Mouse (Mus musculus) c-Kit-positive CD71-positive TER-119-positive erythroid progenitor cells, embryonic 14.5 days (primary cell): Measurements from ENCODE around the gene Rrp1.
A peak's percentile ranks its signal among the peaks of the same experiment; 100 is the strongest.
"Not testable (repeated sequence)": the region's sequence is repeated elsewhere in the genome, so short reads cannot be mapped to it uniquely, and the experiment has no call there.

Source experiments
- DNase-seq: peaks from one replicate; pipeline ENCODE4 v3.0.0-alpha.2; 2013; ENCODE audit warnings: low spot score

The Rrp1 gene

GRCm38 (mm10) chr10:78383567-78383966 lies 29.3 kb downstream of the Rrp1 start:
- no peak for DNase-seq

DNA sequence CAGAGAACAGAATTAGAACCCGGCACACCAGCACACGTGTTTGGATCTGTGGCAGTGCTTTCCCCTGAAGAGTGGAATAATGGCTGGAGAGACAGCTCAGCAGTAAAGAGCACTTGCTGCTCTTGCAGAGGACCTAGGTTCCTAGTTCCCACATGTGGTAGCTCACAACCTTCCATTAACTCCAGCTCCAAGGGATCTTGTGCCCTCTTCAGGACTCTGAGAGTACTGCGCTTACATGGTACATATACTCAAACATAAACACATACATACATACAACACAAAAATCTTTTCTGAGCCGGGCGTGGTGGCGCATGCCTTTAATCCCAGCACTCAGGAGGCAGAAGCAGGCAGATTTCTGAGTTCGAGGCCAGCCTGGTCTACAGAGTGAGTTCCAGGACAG lies 34.3 kb downstream of the Rrp1 start:
- DNase-seq, result no peak

DNA sequence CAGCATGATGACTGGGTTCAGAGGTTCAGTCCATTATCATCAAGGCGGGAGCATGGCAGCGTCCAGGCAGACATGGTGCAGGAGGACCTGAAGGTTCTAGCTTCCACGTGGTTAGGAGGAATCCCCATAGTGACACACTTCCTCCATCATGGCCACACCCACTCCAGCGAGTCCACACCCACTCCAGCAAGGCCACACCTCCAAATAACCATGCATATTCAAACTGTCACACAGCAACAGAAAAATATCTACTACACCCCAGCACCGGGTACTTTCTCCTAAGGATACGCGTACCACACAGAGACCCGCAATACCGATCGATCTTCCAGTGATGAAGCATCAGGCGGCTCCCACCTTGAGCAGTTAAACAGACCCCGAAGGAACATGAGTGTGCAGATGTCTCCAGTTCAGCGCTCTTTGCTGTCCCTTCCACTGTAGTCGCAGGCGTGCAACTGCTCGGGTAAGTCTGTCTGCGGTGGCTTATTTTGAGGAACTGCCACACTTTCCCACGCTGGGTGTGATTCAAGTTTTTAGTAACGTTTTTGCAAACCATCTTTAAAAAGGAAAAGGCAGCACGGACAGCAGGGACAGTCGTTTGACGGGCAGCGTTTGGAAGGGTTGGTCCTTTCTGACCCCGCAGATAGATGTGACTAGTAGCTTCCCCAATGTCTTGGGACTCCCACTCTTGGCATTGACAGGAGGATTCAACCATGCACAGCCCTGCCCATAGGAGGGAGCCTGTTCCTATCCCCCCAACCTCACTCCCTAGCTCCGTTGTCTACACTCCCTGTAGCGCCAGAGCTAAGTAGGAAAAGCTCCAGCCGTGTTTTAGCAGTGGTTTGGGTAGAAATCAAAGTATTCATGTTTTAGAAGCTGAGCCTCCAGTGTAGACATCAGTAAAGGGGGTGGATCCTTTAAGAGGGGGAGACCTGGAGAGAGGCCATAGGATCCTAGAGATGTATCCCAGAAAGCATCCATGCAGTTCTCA lies 39.9 kb downstream of the Rrp1 start:
- peak; percentile 57 for DNase-seq

GRCm38 (mm10) chr10:78371746-78372145 lies 41.1 kb downstream of the Rrp1 start:
- DNase-seq, result no peak

DNA sequence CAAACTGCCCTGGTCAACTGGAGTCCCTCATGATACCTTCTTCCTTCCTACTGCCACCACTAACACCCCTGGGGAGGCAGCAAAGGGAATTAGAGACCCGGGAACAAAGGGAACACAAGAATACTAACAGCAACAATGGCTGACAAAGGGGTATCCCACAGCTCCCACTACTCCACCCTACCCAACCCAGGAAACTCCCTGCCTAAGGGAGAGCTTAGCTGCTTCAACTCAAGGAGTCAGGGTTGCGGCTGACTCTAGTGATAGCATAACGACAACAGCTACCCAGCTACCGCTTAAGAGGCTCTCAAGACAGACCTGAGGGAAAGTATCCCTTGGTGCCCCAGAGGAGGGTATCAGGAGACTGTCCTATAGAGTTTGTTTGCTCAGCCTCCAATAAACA lies 45.3 kb downstream of the Rrp1 start:
- DNase-seq, result peak; percentile 47

DNA sequence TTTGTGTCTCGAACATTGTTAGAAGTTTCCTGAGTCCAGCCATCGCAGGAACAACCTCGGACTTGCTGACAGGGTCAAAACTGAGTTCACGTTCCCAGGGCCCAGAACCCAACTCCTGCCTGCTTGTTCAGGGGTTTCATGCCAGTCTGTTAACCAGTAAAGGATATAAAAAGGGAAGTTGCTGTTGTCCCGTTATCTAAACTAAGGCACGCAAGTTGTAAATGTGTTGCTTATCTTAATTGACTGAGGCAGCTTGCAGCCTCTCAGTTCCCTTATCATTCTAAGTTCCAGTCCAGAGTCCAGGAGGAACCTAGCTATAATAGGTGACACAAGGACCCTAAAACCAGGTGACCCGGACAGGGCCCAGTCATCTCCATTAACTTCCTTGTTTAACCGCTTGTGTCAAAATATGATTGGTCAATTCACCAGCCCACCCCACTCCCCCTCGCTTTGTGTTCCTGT lies 46.0 kb downstream of the Rrp1 start:
- DNase-seq, result peak; percentile 81

DNA sequence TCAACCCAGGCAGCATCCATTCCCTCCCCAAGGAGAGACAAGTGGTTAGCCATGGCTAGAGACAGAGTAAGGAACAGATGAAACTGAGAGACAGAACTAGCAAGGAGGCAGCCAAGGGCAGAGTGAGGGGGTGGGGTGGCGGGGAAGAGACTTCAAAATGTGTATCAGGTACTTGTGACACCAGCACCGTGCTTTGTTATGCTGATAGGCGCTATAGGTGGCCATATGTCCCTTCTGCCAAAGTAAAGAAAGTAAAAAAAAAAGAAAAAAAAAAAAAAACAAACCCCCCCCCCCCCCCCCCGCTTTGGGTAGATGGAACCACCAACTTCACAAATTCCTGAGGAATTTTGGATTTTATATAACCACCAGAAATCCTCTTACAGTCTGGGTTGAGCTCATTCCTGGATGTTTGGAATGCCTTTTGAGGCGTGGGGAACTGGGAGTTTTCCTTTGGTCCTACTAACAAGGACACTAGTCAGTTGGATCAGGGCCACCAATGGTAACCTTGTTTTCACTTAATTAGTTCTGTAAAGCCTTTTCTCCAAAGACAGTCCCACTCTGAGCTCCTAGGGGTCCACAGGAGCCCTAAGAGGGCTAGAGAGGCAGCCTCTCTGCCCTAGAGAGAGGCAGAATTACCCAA lies 46.5 kb downstream of the Rrp1 start:
- DNase-seq, result no peak

GRCm38 (mm10) chr10:78365555-78365954 lies 47.3 kb downstream of the Rrp1 start:
- DNase-seq, result no peak

GRCm38 (mm10) chr10:78364106-78364505 lies 48.7 kb downstream of the Rrp1 start:
- DNase-seq, result no peak

DNA sequence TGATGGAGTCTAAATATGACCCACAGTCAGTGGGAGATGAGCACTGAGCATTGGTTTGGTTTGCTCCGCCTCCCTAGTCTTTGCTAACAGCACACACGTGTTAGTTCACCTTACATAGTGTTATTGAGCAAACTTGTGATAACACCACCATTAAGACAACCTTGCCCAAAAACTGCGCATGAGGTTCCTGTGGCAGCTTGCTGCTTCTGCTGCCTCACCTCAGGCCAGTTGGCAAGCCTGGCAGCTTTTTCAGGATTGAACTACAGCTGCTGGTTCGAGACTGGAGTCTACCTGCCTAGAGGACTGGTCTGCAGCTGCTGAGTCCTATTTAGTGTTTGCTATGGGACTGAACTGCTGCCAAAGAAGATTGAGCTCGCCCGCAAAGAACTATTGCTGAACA lies 49.5 kb downstream of the Rrp1 start:
- DNase-seq, result no peak

- no peak for DNase-seq
These were observed 50.9 kb downstream of the Rrp1 start for GRCm38 (mm10) chr10:78361951-78362350.

DNA sequence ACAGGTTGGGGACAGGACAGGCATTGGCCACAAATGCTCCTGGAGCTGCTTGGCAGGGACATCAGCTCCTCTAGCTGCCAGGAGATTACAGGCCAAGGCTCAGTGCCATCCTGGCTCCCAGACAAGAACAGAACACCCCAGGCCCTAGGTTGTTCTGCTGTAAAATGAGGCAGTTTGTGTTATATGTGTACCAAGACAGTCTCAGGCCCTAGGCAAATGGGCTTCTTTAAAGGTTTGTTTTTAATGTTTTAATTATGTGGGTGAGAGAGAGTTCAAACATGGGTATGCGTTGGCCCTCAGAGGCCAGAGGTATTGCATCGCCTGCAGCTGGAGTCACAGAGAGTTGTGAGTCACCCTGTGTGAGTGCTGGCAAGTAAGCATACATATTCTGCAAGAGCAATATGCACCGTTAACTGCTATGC lies 52.5 kb downstream of the Rrp1 start:
- no peak for DNase-seq

DNA sequence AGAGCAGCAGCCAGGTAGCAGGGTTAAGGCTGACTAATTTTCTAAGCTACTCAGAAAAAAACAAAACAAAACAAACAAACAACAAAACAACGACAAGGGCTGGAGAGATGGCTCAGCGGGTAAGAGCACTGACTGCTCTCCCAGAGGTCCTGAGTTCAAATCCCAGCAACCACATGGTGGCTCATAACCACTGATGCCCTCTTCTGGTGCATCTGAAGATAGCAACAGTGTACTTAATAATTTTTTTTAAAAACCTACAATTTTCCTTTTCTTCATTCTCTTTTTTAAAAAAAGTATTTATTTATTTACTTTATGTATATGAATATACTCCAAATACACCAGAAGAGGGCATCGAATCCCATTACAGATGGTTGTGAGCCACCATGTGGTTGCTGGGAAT lies 53.8 kb downstream of the Rrp1 start:
- not testable (repeated sequence) for DNase-seq

- no peak for DNase-seq
These were observed 54.6 kb downstream of the Rrp1 start for GRCm38 (mm10) chr10:78358266-78358665.

DNA sequence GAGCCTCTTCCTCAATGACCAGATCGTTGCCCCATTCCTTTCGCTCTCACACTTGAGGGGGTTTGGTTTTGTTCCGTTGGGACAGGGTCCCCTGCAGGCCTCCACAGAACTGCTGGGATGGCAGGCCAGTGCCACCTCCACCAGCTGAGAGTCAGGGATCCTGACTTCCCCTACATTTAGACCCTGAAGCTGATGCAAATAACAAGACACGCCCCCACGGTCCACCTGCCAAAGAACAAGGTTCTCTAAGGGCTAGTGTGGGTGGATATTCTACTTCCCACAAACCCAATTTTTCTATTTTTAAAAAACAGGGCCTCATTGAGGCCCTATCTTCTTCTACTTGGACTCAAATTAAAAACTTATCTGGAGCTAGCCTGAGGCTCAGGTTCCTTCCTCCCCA lies 55.1 kb downstream of the Rrp1 start:
- DNase-seq, result no peak

GRCm38 (mm10) chr10:78355931-78356593 lies 56.8 kb downstream of the Rrp1 start:
- DNase-seq, result no peak

- no peak for DNase-seq
These were observed 59.6 kb downstream of the Rrp1 start for GRCm38 (mm10) chr10:78353196-78353595.

DNA sequence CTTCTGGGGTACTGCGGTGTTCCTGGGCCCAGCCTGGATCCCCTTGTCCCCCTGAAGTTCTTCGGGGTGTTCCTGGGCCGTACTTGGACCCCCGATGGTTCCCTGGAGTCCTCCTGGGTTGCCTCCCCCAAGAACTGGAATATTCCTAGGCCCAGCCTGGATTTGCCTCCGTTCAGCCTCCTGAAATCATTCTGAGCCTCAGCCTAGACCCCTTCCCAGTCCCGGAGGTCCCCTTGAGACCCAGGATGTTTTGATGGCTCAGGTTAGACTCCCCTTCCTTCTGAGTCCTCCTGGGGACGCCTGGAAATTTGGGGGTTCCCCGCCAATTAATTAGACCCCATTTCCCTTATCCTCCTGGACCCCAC lies 60.2 kb downstream of the Rrp1 start:
- DNase-seq, result no peak

- no peak for DNase-seq
These were observed 60.8 kb downstream of the Rrp1 start, which contains the start of gene Agpat3 for GRCm38 (mm10) chr10:78351887-78352665. Gene Agpat3, minus strand, starts transcription at chr10:78352489.

DNA sequence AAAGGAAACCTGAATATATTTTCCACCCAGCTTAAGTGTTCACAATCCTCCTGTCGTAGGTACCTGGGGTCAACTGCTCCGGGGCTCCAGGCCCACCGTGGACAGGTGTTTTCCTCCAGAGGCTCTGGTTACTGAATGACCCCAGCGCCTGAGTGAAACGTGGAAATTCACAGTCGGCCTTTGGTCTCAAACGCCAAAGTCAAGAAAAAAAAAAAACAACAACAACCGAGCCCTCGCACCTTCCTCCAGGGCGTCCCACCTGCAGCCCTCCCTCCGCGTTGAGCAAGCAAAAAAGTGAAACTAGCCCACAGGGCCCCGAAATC lies 61.3 kb downstream of the Rrp1 start:
- no peak for DNase-seq

GRCm38 (mm10) chr10:78350796-78351556 lies 61.9 kb downstream of the Rrp1 start:
- no peak for DNase-seq
